Mouse (Mus musculus): ENCODE measurements at regions not wholly inside any gene's neighbourhood (a gene's known extent, or its start where the extent isn't known, plus 50 kb on each side); places are given as distances from the start of the nearest gene placed in this dataset.

DNA sequence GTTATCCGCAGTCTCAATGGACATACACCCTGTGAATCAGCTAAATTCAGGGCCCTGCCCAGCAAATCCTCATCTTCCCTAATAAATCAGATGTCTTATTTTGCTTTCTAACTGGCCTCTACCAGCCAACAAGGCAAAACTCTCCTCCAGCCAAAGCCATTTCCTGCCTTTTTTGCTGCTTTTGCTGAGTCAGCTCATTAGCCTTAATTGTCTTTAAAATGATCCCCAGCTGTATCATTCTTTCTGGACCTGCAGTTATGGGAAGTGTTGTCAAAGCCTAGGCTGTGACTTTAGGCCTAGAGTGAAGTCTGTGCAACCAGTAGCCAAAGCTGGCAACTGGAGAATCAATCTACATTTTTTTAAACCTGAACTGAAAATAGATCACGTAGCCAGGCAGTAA is 81.4 kb downstream of the Mtpn start:
- no peak for DNase-seq (ENCODE audit: low spot score)

DNA sequence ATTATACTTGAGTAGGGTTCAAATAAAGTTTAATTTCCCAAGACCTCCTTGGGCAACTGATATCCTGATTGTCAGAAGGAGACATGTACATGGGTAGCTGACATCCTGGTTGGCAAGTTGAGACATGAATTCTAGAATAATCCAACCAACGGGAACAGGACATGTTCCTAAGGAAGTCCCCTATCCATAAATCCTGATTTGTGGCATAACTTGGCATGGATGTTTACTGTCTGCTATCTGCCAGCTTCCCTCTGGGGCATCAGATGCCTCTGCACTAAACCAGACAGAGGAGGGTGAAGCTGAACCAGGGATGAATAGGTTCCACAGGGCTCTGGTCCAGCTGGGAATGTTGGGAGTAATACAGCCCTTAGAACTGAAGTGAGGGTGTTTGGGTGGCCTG is 94.7 kb downstream of the Mtpn start:
- DNase-seq (ENCODE audit: low spot score), result no peak

DNA sequence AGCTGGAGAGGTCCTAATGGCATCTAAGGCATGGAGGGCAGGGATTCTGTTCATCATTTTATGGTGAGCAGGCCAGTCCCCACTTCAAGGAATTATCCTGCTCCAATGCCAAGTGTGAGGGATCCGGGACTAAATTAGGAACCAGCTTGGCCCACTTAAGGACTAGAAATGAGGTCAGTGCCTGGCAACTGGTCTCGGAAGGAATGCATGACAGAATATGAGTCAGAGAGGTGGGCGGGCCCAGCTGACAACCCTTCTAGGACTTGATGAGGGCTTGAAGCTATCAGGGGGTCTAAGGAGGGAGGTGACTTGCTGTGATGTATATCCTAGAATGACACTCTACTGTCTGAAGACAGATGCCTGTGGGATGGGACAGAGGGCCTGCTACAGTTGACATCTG is 100.4 kb upstream of the Fam180a start:
- no peak for DNase-seq (ENCODE audit: low spot score)

DNA sequence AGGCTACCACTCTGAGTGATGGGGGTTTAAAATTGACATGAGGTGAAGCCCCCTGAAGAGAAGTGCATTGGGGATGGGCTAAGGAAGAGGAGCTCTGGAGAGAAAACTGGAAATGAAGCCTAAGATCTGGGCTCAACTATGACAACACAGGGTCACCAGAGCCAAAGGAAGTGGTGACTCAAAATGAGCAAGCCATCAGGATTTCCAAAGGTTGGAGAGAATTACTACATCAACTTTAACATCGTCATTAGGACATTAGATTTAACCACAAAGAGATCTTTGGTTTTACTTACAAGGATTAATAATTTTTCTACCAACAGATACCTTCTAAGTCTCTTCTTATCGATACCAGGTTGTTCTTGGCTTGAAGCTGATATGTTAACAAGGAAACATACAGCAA is 98.6 kb upstream of the Fam180a start:
- no peak for DNase-seq (ENCODE audit: low spot score)

DNA sequence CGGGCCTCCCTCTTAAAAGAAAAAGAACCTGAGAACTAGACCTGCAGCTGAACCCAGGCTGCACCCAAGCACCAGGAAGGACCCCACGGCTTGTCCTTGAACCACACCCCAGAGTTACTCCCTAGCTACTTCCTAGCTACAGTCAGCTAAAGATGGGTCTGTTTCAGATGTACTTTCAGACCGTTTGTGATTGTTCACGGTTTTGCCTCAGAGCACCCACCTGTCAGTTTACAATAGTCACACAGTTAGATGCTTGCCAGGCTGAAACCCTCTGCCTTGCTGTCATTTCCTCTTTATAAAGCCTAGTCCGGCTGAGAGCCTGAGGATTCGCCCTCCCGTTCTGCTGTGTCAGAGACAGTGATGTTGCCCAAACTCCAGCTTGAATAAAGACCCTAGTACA is 95.0 kb upstream of the Fam180a start:
- no peak for DNase-seq (ENCODE audit: low spot score)

DNA sequence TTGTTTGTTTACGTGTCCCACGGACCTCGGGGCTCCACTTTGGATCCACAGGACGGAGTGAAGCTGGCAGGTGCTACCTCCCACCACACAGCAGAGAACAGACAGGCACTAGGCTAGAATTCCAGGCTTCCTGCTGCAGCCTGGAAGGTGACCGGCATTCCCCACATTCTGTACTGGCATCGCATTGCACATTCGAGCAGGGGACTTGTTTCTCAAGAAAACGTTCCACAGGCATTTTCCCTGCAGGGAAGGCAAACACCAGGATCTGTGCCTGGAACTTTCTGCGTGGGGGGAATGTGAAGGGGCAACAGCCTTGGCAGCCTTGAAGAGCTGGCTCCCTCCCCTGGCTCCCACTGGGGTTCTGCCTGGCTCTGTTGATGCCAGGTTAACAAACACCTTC is 79.1 kb upstream of the Fam180a start:
- DNase-seq (ENCODE audit: low spot score), result no peak

DNA sequence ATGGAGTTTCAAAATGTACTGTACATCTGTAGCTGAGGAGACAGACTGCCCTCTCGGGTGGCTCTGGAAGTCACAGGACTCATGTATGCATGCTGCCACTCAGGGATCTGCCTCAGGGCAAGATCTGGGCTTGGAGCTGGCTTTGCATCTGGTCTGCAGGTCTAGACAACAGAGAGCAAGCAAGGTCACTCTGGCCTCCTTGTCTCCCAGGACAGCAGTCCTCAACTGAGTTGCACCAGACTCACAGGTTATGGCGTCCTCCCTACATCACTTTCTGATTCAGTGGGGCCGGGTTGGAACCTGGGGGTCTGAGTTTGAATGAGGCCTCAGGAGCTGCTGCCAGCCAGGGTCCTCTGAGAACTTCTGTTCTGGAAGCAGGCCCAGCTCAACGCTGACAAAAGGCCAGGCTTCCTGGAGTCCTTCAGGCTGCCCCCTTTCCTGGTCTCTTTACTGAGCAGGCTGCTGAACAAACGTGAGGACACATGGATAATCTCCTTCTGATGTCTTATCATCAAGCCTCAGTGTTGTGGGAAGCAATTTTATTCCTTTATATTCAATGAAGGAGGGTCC is 77.5 kb upstream of the Fam180a start:
- DNase-seq (ENCODE audit: low spot score), result no peak

DNA sequence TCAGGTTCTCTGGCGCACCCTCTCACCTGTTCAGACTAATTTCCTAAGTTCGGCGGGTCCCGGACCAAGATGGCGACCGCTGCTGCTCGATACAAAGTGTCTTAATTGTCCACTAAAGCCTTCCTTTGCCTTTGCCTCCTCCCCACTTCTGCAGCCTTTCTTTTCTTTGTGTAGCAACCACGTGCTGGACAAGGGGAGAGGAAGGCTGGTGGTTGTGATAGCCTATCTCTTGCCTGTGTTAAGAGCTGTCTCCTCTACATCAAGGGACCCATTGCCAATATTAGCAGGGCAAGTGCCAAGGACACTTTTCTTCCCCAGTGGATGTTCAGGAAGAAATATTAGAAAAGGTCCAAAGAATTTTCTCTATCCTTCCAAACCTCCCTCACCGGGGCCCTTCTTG is 69.8 kb upstream of the Fam180a start:
- DNase-seq (ENCODE audit: low spot score), result no peak

DNA sequence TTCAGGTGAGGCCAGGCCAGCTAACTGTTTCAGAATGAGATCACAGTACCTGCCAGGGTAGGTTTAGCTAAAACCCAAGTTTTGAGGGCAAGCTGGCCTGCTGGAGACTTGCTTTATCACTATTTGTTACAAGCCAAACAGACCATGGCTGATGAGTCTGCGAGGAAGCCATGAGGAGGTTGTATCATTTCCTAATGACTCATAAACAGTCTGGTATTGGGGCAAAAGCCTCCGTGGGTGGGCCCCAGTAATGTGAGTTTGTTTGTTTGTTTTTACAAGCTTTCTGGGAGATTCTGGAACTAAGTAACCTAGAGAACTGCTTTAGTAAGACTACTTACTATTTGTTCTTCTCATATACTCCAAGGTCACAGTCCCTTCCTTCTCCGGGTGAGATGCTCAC is 62.9 kb upstream of the Fam180a start:
- DNase-seq (ENCODE audit: low spot score), result no peak

DNA sequence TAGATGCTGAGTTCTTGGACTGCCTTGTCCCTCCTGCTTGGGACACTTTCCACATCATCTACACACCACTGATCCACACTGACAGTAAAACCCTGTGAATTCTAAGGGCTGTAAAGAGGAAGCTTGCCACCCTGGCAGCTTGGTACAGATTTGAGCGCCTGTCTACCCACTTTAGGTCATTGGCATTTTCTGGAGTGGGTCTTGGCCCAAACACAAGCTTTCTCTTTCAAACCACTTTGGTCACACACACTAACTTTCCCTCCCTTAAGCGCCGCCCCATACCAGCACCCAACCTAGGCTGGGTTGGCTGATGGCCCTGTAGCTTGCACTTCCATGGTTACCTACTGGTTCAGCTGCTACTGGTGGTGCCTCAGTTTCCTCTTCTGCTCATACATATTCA is 55.6 kb upstream of the Fam180a start:
- DNase-seq (ENCODE audit: low spot score), result no peak

DNA sequence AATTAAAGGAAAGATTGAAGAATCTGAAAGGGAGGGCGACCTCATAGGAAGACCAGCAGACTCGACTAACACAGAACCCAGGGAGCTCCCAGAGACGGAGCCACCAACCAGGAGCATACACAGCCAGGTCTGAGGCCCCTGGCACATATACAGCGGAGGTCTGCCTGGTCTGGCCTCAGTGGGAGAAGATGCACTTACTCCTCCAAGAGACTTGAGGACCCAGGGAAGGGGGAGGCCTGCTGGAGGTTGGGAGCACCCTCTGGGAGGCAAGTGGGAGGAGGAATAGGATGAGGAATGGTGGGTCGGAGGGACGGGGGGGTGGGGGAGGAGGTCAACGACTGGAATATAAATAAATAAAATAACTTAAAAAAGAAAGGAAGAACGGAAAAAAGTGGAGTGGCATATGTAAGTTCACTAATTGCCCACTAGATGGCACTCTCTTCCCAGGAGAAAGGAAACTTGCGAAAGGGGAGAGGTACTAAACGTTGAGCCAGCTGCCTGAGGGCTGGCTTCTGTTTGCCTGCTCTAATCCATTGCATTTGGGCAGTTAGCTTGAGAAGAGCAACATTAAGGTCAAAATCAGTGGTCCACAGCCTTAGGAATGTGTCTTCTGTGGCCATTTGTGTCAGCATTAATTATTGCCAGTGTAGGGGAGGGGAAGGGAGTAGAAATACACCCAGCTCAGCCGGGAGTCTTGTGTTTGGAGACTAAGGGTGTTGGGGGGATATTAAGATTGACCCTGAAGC is 55.0 kb upstream of the Fam180a start:
- DNase-seq (ENCODE audit: low spot score), result no peak

DNA sequence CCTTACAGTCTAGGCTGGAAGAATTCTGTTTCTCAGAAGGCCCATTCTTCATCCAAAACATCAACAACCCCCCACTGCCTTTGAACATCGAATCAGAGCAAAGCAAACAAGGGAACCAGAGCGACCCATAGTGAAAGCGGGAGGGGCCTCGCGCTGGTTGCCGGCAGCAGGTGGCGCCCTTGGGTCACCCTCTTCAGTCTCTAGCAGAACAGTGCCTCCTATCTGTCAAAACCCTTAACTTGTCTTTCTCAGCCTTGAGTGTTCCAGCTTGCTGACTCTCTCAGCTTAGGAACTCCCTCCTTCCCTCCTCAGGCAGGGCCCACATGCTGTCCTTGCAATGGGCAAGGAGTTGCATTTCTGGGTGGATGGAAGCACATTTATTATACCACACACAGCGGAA is 53.9 kb upstream of the Fam180a start:
- DNase-seq (ENCODE audit: low spot score), result peak; percentile 81

DNA sequence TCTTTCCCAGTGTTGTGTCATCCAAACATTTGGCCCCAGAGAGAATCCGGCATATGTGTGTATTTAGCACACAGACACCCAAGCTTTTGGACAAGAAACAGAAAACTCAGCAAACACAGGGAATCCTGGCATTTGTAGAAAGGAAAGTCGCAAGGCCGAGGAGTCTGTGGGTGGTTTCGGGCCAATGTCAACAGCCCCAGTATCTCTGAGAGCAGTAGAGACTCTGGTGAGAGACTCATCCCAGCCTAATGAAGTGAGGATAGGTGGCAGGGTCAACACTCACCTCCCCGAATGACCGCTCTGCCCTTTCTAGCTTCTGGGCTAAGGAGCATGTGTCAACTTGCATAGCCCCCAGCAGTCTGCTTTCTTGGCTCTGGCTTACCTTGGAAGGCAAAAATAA is 52.9 kb upstream of the Fam180a start:
- DNase-seq (ENCODE audit: low spot score), result no peak

DNA sequence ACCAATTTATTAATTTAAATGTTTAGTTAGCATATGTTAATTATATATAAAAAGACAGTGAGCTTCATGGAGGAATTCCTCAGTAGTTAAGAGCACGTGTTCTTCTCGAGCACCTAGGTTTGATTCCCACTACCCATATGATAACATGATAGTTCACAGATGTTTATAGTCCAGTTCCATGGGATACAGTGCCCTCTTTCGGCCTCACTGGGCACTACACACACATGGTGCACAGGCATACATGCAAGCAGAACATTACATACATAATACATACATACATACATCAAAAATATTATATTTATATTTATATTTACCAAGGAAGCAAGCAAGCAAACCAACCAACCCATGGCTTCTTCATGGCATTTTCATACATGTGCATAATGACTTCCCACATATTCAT is 51.6 kb upstream of the Fam180a start:
- no peak for DNase-seq (ENCODE audit: low spot score)

DNA sequence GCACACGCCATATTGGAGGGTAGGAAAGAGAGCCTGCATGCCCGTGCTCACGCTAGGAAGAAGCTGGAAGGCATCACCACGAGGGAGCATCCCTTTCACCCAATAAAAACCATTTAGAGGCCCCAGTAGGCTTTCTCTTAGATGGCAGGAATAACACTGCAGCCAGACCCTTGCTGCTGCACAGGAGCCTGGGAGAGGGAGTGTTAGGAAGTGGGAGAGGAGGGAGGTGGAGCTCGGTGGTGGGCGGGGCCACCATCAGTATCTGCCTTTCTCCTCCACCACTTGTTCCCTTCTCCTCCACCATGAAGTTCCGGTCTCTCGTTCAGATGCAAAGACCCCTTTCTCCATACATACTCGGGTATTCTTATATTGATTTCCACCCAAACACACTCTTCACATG is 50.6 kb upstream of the Fam180a start:
- no peak for DNase-seq (ENCODE audit: low spot score)

Measured in ovary, postnatal 36 days (tissue).